Mouse (Mus musculus): Measurements from ENCODE around the gene Nemp1.

Nemp1 gene

GRCm38 (mm10) chr10:127674794-127675522, 8.3 kb downstream of the Nemp1 start:
- peak in 1 of 2 experiments; percentile 60 for DNase-seq

DNA sequence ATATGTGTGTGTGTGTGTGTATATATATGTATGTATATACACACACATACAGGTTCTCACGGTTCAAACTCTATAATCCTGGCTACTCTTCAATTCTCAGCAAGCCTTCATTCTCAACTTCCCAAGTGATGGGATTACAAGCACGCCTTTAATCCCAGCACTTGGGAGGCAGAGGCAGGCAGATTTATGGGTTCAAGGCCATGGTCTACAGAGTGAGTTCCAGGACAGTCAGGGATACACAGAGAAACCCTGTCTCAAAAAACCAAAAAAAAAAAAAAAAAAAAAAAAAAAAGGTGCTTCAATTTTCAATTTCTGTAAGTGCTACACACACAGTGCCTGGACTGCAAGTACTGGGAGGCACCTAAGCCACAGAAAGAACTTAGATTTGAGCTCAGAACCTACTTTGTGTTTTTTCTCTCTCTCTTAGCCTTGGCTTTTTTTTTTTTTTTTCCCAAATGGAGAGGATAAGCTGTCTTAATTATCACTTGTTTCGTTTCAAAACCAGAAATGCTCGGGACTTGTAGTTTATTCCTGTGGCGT, 9.2 kb downstream of the Nemp1 start:
- DNase-seq = no peak

GRCm38 (mm10) chr10:127676691-127677548, 10.2 kb downstream of the Nemp1 start:
- peak; percentile 89 to 93 for DNase-seq

- peak; percentile 52 to 71 for DNase-seq
These were observed 11.1 kb downstream of the Nemp1 start for GRCm38 (mm10) chr10:127677591-127678336.

DNA sequence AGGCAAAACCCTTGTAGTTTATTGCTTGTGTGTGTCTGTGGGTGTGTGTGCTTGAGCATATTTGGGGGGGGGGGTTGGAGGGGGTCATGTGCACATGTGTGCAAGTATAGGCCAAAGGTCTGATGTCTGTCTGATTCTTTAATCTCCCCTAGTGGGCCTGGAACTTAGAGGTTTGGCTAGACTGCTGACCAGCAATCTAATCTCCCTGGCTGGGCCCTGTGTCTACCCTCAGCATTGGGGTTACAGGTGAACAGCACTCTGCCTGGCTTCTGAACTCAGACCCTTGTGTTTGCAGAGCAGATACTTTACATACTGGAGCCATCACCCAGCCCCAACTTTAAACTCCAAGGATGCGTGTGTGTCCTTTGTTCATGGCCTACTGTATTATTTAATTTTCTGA, 12.5 kb downstream of the Nemp1 start:
- no peak for DNase-seq

DNA sequence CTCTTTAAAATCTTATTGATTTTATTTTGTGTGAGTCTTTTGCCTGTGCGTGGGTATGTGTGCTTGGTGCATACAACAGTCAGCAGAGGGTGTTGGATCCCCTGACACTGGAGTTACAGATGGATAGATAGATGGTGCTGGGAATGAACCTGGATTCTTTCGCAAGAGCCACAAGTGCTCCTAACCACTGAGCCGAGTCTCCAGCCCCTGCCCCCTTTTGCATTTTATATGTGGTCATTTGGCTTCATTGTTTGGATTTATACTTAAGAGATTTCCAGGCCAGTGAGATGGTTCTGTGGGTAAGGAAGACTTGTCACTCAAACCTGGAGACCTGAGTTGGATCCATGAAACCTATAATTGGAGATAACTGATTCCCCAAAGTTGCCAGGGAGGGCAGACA, 13.2 kb downstream of the Nemp1 start:
- no peak for DNase-seq

- no peak for DNase-seq
These were observed 16.2 kb downstream of the Nemp1 start for GRCm38 (mm10) chr10:127682886-127683285.

- DNase-seq = no peak
These were observed 24.4 kb downstream of the Nemp1 start for GRCm38 (mm10) chr10:127691053-127691452.

GRCm38 (mm10) chr10:127694636-127695035, 27.9 kb downstream of the Nemp1 start:
- DNase-seq = no peak

- DNase-seq = no peak
These were observed 29.1 kb downstream of the Nemp1 start for GRCm38 (mm10) chr10:127695775-127696174.

DNA sequence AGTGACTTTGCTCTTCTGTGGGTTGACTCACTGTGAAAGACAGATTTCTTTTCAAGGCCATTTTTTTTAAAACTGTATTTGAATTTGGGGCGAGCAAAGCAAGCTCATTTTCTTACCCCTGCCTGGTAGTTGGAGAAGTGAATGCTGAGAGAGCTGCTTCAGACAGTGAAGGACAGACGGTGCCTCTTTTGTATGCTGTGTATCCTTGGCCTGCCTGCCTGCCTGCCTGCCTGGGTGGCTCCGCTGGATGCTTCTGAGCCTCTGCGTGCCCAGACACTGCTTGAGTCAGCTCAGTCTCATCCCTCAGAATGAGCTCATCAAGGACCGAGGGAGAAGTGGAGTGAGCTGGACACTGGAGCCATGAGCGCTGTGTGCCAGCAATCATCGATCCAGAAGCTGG, 32.3 kb downstream of the Nemp1 start:
- DNase-seq = no peak

- no peak for DNase-seq
These were observed 36.6 kb downstream of the Nemp1 start for GRCm38 (mm10) chr10:127703299-127703698.

DNA sequence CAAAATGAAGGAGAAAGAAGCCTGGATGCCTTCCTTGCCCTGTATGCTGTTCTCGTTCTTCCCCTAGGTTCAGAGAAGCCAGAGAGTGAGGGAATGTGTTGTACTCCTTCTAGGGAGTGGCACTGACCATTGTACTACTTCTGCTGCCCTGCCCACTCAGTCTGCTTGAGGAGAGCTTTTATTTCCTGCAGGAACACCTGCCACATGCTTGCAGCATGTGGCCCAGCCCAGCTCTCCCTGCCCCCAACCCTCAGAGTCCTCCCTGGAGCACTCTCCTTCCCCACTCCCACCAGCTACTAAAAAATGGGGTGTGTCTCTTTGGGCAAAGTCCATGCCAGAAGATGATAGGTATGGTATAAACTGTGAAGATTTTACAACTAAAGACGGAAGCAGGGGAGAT, 37.6 kb downstream of the Nemp1 start:
- no peak for DNase-seq

- DNase-seq = no peak
These were observed 38.1 kb downstream of the Nemp1 start, which contains the start of gene Myo1a for GRCm38 (mm10) chr10:127704766-127705220. Gene Myo1a, plus strand, starts transcription at chr10:127705170.

GRCm38 (mm10) chr10:127705783-127706182, 39.1 kb downstream of the Nemp1 start:
- no peak for DNase-seq

- DNase-seq = no peak
These were observed 41.0 kb downstream of the Nemp1 start for GRCm38 (mm10) chr10:127707721-127708120.

DNA sequence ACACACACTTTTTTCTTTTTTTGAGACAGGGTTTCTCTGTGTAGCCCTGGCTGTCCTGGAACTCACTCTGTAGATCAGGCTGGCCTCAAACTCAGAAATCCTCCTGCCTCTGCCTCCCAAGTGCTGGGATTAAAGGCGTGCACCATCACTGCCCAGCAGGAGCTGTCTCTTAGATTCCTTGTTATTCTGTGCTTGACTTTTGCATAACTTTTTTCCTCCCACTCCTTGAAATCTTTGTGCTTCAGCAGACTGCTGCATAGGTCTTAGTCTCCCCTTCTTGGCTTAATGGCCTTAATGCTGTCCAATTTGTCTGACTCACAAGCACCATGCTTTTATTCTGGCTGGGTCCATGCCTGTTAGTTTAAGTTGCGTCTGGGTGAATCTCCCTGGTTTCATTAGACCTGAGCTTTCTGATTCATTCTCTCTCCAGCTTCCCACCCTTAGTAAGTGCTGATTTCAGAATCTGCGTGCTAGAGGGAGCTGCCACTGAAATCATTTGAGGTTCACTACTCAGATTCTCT, 42.2 kb downstream of the Nemp1 start:
- no peak for DNase-seq

GRCm38 (mm10) chr10:127710331-127710730, 43.6 kb downstream of the Nemp1 start:
- no peak for DNase-seq

GRCm38 (mm10) chr10:127712736-127713135, 46.0 kb downstream of the Nemp1 start:
- DNase-seq = no peak

DNA sequence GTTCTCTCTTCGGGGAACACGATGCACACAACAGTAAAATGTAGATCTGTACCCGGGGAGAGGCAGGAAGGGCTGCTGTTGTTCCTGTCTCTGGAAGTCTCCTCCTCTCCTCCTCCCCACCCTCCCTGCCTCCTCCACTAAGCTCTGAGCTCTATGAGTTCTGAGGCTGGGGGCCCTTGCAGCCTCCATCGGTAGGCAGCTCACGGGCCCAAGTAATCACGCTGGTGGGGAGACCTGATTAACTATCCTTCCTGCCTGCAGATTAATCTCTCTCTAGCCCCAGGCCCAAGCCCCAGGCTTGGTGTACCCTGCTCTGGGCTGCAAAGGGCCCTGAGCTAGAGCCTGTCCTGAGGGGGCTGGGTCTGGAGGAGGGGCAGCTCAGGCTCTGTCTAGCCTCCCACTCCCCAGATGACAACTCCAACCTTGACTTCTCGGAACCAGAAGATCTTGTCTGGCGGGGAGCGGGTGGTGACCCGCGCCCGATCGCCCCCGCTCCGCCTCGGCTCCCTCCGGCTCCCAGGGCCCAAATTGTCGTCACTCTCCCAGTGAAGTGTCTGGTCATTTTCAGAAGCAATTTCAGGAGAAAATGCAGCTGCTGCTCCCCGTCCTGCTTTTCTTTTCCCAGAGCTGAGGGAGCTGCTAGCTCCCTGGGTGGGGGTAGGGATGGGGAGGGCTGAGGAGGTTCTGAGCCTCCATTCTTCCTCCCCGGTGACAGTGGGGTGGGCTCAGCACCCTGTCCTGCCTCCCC, 55.1 kb downstream of the Nemp1 start:
- no peak for DNase-seq

DNA sequence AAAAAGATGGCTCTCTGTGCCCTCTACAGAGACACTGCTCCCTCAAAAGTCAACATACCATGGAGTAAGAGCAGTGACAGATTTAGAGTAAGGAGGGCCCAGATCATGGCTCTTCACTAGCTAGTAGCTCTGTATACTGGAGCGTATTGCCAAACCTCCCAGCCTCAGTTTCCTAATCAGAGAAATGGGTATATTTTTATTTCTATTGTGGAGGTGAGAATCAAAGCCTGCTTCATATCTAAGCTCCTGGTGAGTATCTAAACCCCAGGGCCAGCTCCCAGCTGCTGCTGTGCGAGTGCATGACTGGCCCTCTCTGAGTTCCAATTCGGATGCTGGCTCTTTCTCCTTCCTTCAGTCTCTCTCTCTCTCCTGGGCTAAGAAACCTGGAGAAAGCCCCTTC, 57.5 kb downstream of the Nemp1 start, which contains the start of gene Tac2:
Gene Tac2 (plus strand): TSS at position 301 of the 400 bp plus-strand sequence.
- no peak for DNase-seq

GRCm38 (mm10) chr10:127725136-127725535, 58.4 kb downstream of the Nemp1 start:
- DNase-seq = no peak
